ENCODE assay signal across 11 mouse cellular contexts in genomic region chr11:79777988-79778387, GRCm38 (mm10).
A peak's percentile ranks its signal among the peaks of the same experiment; 100 is the strongest.
DNase-seq lines count a peak whose midpoint lies in the region; ATAC-seq and TF ChIP-seq lines count a peak whose summit lies in the region.
"Had no signal": no experiment of that assay in that cellular context is flagged by ENCODE, and none has a peak within 500 bp of the region (broad histone marks: within the 10 kb centered on the region; RNA-seq: fewer than 3 reads in every experiment).

No protein-coding gene starts in this region.

- H3K36me3 ChIP-seq in lung, embryonic 16.5 days (ENCODE audit: control insufficient read depth, insufficient read depth, low read length) = no peaks in the 10 kb centered on the region
- no peaks in the 10 kb centered on the region for H3K36me3 ChIP-seq in heart, adult 2 months (ENCODE audit: control insufficient read depth, insufficient read depth, low read length)
- H3K36me3 ChIP-seq: limb, embryonic 12.5 days; midbrain, embryonic 15.5 days had no signal

- peaks cover 2% of the 10 kb centered on the region; the same call in 1 of the 2 replicates for H3K27me3 ChIP-seq in lung, embryonic 16.5 days (ENCODE audit: control insufficient read depth, insufficient read depth, low read depth, low read length)
- H3K27me3 ChIP-seq in heart, adult 2 months (ENCODE audit: control insufficient read depth, insufficient read depth, low read length) = no peaks in the 10 kb centered on the region
- H3K27me3 ChIP-seq: limb, embryonic 12.5 days had no signal

- 27% methylated on average over 2 of the region's 2 CpGs for WGBS in lung, embryonic 16.5 days
- WGBS in heart, adult 2 months = 38% methylated on average over 2 of the region's 2 CpGs

- H3K4me2 ChIP-seq in lung, embryonic 16.5 days (ENCODE audit: low read depth, low read length) = no peak overlapping the region
- H3K4me2 ChIP-seq: limb, embryonic 12.5 days; midbrain, embryonic 15.5 days had no signal

- 0 out of 2 replicates have a peak, but pooled peaks have one; percentile 42 for TF ChIP-seq EP300 in heart, adult 2 months (IDR thresholded peaks at IDR 0.05; ENCODE audit: insufficient read depth, low read depth, low read length)

- TF ChIP-seq POLR2A in heart, adult 2 months (IDR thresholded peaks at IDR 0.05; ENCODE audit: insufficient read depth, low read depth, low read length) = no peak

- no peak overlapping the region for H3K27ac ChIP-seq in lung, embryonic 16.5 days (ENCODE audit: low read length)
- no peak overlapping the region for H3K27ac ChIP-seq in heart, adult 2 months
- H3K27ac ChIP-seq: limb, embryonic 12.5 days; midbrain, embryonic 15.5 days had no signal

- peak; percentile 29 for DNase-seq in gastrocnemius, adult 18-20 months (ENCODE audit: low spot score)
- DNase-seq in gastrocnemius, postnatal 36 days = no peak
- DNase-seq in lung, postnatal 14 days = no peak
- DNase-seq in heart, adult 2 months = peak in 1 of 2 experiments; percentile 36
- DNase-seq in B cell, adult 2 months = no peak
- DNase-seq in left cerebral cortex, adult 8-10 months (ENCODE audit: low spot score in 2 of 2) = no peak
- DNase-seq: cerebellum, adult 8-10 months had no signal

- H3K79me2 ChIP-seq in heart, adult 2 months (replicated peaks; ENCODE audit: control insufficient read depth, insufficient read depth, low read length) = no peaks in the 10 kb centered on the region

- intact Hi-C loops in gastrocnemius, postnatal 36 days (cut with DNase I) = no loop called here
- intact Hi-C loops in heart, adult 2 months (cut with DNase I) = no loop called here

- ATAC-seq in lung, embryonic 16.5 days (ENCODE audit: low read depth) = peak; percentile 53; the same call in 1 of the 2 replicates
- peak; percentile 52 for ATAC-seq in megakaryocyte progenitor cell, adult 5-6 weeks (replicated peaks; ENCODE audit: poor library complexity)
- ATAC-seq: midbrain, embryonic 15.5 days had no signal

- no peak overlapping the region for H3K4me3 ChIP-seq in lung, embryonic 16.5 days (ENCODE audit: low read length)
- no peak overlapping the region for H3K4me3 ChIP-seq in heart, adult 2 months
- H3K4me3 ChIP-seq: limb, embryonic 12.5 days; midbrain, embryonic 15.5 days had no signal

- H3K9ac ChIP-seq in lung, embryonic 16.5 days (ENCODE audit: low read length) = no peak overlapping the region
- H3K9ac ChIP-seq in heart, adult 2 months (ENCODE audit: low read depth, low read length) = no peak overlapping the region
- H3K9ac ChIP-seq: limb, embryonic 12.5 days; midbrain, embryonic 15.5 days had no signal

- no peak for TF ChIP-seq CTCF in heart, adult 2 months (IDR thresholded peaks at IDR 0.05)

- H3K9me3 ChIP-seq in lung, embryonic 16.5 days (ENCODE audit: control insufficient read depth, low read length) = no peaks in the 10 kb centered on the region
- H3K9me3 ChIP-seq: limb, embryonic 12.5 days; midbrain, embryonic 15.5 days had no signal

- peaks cover 31% of the 10 kb centered on the region for H3K4me1 ChIP-seq in lung, embryonic 16.5 days (replicated peaks; ENCODE audit: control insufficient read depth, insufficient read depth, low read length)
- no peaks in the 10 kb centered on the region for H3K4me1 ChIP-seq in heart, adult 2 months (ENCODE audit: control insufficient read depth, insufficient read depth, low read length)
